Mouse (Mus musculus) hindbrain, embryonic 15.5 days (tissue): ENCODE results near the gene Nhlrc4. TPM values are rescaled to one million over a fixed set of nuclear protein-coding genes. Genes with fewer than 3 reads are reported as not detected.

Experiments used
- ATAC-seq: fragments of 200-750 bp; cut with Nextera tagmentation; 2 replicates; pipeline ENCODE4 v1.8.0; 2017; ENCODE audit warnings: low read depth, moderate number of reproducible peaks, moderate TSS enrichment; ENCODE audit not compliant: low FRiP score
- H3K27ac ChIP-seq: fragments of 300-500 bp; sonication (generic); replicated peaks from 2 replicates; pipeline ENCODE4 v1.5.1; 2015; ENCODE audit warnings: mild to moderate bottlenecking, inconsistent platforms
- H3K27me3 ChIP-seq: fragments of 300-500 bp; sonication (generic); 2 replicates; pipeline ENCODE4 v1.6.1; 2015; ENCODE audit warnings: control low read depth, inconsistent platforms
- H3K36me3 ChIP-seq: fragments of 300-500 bp; sonication (generic); 2 replicates; pipeline ENCODE4 v1.6.1; 2015; ENCODE audit warnings: control low read depth, inconsistent platforms
- H3K4me1 ChIP-seq: fragments of 300-500 bp; sonication (generic); replicated peaks from 2 replicates; pipeline ENCODE4 v1.6.1; 2015; ENCODE audit warnings: control low read depth, inconsistent platforms
- H3K4me2 ChIP-seq: fragments of 300-500 bp; sonication (generic); 2 replicates; pipeline ENCODE4 v1.6.1; 2015; ENCODE audit warnings: moderate library complexity, mild to moderate bottlenecking, inconsistent platforms
- H3K4me3 ChIP-seq: fragments of 300-500 bp; sonication (generic); 2 replicates; pipeline ENCODE4 v1.5.1; 2015; ENCODE audit warnings: mild to moderate bottlenecking, inconsistent platforms
- H3K9ac ChIP-seq: fragments of 300-500 bp; sonication (generic); 2 replicates; pipeline ENCODE4 v1.6.1; 2015; ENCODE audit warnings: inconsistent platforms
- H3K9me3 ChIP-seq: fragments of 300-500 bp; sonication (generic); 2 replicates; pipeline ENCODE4 v1.6.1; 2016; ENCODE audit warnings: control low read depth, inconsistent platforms
- WGBS: fragments of 180-500 bp; shearing (Covaris S2); methylation state at CpG from one replicate; pipeline ENCODE4 v1.1.7; 2015; 5-methylcytosine and 5-hydroxymethylcytosine counted together
- polyA plus RNA-seq: library from polyadenylated mRNA; unstranded; fragments of >200 nt; fragmentation: Nextera tagmentation; extraction: Ambion mirVana; gene quantifications from 2 replicates; pipeline ENCODE4 v1.2.1, GENCODE M21; 2015

Gene Nhlrc4
- polyA plus RNA-seq, result 0.30 and 0.91 TPM in 2 replicates

DNA sequence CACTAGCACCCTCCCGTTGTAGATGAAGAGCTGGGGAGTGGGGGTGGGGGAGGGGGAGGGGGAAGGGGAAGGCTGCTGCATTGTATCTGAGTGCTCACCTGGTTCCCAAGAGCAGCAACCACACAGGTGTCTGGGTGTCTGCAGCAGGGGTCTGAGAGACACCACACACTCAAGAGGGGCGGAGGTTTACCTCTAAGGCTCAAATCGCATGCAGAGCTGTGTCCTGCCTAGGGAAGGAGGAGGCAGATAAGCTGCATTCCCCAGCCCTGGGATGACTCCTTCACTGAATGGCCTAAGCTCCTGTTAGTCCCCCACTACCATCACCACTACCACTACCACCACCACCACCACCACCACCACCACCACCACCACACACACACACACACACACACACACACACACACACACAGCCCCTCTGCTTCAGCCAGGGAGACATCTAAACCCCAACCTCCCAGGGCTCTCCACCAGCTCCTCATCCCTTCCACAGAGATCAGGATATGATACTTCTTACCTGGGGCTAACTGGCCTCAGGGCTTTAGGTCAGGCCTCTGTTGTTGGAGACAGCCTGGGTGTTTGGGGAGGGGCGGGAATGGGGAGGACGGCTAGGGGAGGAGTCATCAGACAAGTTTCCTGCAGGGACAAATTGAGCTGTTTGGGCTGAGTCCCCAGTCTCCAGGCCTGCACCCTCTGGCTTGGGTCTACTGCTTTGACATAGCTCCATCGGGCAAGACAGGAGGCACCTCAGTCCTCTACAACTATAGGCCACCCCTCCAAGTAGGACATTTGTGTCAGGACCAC, at the start of gene Nhlrc4, which contains the start of gene Pigq:
Gene Nhlrc4, minus strand, starts transcription at position 596 of the 798 bp plus-strand sequence.
Gene Pigq, minus strand, starts transcription at position 571 of the 798 bp plus-strand sequence.
- Histone ChIP-seq H3K9me3 (no peaks in the 10 kb centered on the region), H3K4me3 (no peak within 1 kb of the TSS), H3K27ac (no peak within 1 kb of the TSS), H3K36me3 (no peaks in the 10 kb centered on the region), H3K4me1 (peaks cover 21% of the 10 kb centered on the region), H3K27me3 (no peaks in the 10 kb centered on the region), H3K4me2 (no peak within 1 kb of the TSS), H3K9ac (no peak within 1 kb of the TSS)
- ATAC-seq, result no peak
- 60% methylated on average over 6 of the region's 6 CpGs for WGBS

DNA sequence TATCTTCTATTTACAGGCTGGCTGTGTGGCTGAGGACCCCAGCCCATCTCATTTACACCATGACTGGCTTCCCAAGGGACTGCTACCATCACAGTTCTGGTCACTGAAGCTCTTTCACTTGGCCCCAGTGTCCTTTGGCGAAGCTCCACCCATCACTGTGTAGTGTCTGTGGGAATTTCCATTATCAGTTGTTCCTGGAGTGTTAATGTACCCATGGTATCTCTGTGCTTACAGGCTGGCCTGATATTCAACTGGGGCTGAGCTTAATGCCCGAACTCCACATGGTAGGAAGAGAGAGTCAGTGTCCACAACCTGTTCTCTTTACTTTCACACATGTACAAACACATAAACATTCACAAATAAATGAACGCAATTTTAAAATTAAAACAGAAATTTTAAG, 48.7 kb upstream of the Nhlrc4 start:
- no peak overlapping the region for H3K9ac ChIP-seq
- ATAC-seq, result no peak
- no peaks in the 10 kb centered on the region for H3K4me1 ChIP-seq
- no peaks in the 10 kb centered on the region for H3K9me3 ChIP-seq
- no peak overlapping the region for H3K4me2 ChIP-seq
- H3K27me3 ChIP-seq, result no peaks in the 10 kb centered on the region
- H3K27ac ChIP-seq, result no peak overlapping the region
- over 99% methylated on average over 3 of the region's 3 CpGs for WGBS
- H3K36me3 ChIP-seq, result peaks cover 69% of the 10 kb centered on the region
- no peak overlapping the region for H3K4me3 ChIP-seq

DNA sequence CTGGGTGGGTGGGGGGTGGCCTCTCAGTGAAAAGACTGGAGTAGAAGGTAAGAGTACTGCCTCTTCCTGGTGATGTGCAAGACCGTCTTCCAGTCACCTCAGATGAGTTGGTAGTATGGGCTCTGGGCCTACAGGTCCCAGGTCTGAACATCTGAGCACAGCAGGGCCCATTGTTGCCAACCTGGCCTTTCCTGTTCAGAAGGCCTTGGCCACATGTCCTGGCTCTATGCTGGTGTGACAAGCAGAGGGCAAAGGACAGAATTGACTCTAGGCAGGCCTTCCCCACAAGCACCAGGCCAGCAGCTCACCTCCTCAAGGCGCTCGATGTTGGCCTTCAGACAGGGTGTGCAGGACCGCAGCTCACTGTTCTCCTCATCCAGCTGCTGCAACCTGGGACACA, 47.5 kb upstream of the Nhlrc4 start:
- Histone ChIP-seq H3K9me3 (no peaks in the 10 kb centered on the region), H3K4me3 (no peak overlapping the region), H3K27me3 (no peaks in the 10 kb centered on the region), H3K9ac (no peak overlapping the region), H3K4me1 (no peaks in the 10 kb centered on the region), H3K27ac (no peak overlapping the region), H3K4me2 (no peak overlapping the region), H3K36me3 (peaks cover 58% of the 10 kb centered on the region)
- WGBS, result 97% methylated on average over 4 of the region's 4 CpGs
- no peak for ATAC-seq

DNA sequence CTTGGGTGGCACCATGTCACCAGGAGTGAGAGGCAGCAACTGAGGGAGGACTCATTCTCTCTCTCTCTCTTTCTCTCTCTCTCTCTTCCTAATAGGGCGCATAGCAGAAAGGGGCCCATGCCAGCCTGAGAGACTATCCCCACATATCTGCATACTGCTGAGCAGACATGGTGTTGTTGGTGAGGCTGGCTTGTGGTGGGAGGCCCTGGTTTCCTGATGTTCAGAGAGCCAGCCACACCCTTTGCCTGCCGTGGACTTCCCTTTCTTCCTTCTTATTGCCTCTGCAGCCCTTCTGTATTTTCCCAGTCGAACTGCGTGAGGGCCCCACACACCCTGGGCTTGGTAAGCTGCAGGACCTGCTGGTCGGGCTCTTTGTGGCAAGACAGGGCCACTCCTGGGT, 45.6 kb upstream of the Nhlrc4 start:
- no peak overlapping the region for H3K4me3 ChIP-seq
- no peak for ATAC-seq
- no peak overlapping the region for H3K4me2 ChIP-seq
- peaks cover 52% of the 10 kb centered on the region for H3K36me3 ChIP-seq
- no peaks in the 10 kb centered on the region for H3K27me3 ChIP-seq
- H3K9ac ChIP-seq, result no peak overlapping the region
- WGBS, result 97% methylated on average over 5 of the region's 5 CpGs
- H3K4me1 ChIP-seq, result peaks cover 3% of the 10 kb centered on the region; the same call in 1 of the 2 replicates
- no peaks in the 10 kb centered on the region for H3K9me3 ChIP-seq
- H3K27ac ChIP-seq, result no peak overlapping the region

DNA sequence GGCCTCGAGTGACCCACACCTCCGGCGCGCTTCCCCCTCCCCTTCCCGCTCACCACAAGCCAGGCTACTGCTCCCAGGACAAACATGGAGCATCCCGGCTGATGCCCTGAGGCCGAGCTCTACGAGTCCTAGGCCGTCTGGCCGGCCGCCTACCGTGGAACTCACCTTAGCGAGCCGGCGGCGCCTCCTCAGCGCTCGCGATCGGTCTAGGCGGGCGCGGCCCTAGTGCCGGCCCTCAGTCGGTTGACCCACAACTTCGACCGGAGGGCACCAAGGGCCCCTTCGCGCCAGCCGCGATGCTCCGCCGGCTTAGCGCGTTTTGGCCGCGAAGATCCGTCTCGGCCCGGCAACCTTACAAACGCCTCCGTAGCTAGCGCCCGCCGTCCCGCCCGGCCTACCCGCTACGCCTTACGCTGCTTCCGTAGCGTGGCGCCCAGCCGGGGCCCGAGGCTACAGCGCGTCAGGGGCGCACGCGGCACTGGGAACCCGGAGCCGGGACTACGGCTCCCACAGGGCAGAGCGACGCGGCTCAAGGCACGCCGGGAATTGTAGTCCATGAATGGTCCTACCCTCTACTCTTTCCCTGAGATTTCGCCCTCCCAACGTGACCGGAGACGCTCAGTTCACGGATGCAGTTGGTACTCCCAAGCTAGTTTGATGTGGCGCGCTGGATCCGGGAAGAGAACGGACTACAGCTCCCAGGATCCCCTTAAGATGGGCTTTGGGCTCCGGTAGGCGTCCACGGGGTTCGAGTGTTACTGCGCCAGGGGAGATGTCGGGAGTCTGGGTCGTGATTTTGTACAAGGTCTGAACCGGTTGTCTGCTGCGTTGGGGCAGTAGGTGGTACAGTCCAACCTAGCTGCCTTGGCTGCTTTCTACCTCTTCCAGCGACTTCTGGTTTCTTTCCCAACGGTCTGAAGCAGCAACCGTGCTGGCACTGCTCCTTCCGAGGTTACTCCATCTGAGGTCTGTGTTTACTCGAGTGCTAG, 40.8 kb upstream of the Nhlrc4 start, which contains the start of gene Capn15:
Gene Capn15, minus strand, starts transcription at position 491 of the 989 bp plus-strand sequence.
- peak within 1 kb of the TSS; percentile 88 for H3K27ac ChIP-seq
- H3K9me3 ChIP-seq, result no peaks in the 10 kb centered on the region
- H3K4me3 ChIP-seq, result peak within 1 kb of the TSS; percentile 77
- H3K9ac ChIP-seq, result peak within 1 kb of the TSS; percentile 58
- peaks cover 37% of the 10 kb centered on the region for H3K4me1 ChIP-seq
- peaks cover 11% of the 10 kb centered on the region for H3K36me3 ChIP-seq
- ATAC-seq, result peak; percentile 99
- H3K27me3 ChIP-seq, result no peaks in the 10 kb centered on the region
- peak within 1 kb of the TSS; percentile 82 for H3K4me2 ChIP-seq
- under 1% methylated on average over 91 of the region's 91 CpGs for WGBS

DNA sequence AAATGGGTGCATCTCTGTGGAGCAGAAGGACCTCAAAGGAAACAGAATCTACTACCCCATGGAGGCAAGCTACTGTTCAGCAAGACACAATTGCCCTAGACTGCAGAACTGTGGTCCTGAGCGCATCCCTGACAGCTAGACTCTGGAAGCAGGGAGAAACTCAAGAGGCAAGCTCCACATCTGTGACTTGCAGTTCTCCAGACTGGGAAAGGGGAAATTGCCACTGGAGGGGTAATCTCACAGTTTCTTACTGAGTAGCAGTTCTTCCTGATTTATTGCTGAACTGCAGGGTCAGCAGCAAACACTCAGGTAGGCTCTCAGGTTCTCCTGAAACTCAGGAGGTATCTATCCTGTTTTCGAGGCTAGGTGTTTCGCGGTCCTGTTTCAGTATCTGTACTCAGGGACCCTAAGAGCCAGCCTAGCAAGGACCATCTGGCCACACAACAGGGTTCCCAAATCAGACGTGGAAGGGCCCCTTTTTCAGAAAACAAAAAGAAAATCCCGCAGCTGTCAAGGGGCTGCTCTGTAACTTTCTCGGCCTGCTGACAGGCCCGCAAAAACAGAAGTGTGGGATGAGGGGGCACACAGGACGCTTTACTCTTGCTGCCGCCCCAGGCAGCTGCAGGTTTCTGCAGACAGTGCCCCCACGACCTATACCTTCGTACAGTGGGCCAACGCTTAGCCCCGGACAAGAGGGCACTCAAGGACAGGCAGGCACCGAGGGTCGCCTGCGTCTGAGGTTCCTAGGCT, 40.0 kb upstream of the Nhlrc4 start:
- H3K36me3 ChIP-seq, result peaks cover 3% of the 10 kb centered on the region
- WGBS, result 13% methylated on average over 17 of the region's 17 CpGs
- H3K4me3 ChIP-seq, result peak overlapping the region; percentile 77
- peak overlapping the region; percentile 82 for H3K4me2 ChIP-seq
- peak overlapping the region; percentile 88 for H3K27ac ChIP-seq
- peaks cover 37% of the 10 kb centered on the region for H3K4me1 ChIP-seq
- H3K27me3 ChIP-seq, result no peaks in the 10 kb centered on the region
- no peak for ATAC-seq
- peak overlapping the region; percentile 58 for H3K9ac ChIP-seq
- H3K9me3 ChIP-seq, result no peaks in the 10 kb centered on the region

DNA sequence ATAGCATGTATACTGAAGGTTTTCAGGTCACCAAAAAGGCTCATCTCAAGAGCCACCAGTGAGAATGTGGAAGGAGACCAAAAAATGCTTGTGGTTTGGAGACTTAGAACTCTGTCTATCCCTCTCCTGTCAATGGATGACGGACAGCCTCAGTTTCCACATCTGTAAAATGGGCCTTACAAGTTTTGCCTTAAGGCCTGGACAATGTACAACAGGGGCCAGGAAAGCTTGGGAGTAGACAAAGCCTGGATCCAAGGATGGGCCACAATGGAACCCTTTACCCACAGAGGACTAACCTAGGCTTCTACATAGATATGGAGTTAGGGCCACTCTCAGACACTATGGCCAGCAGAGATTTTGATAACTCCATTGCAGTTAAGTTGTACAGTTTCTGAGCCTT, 39.3 kb upstream of the Nhlrc4 start:
- 100% methylated on average over 1 of the region's 1 CpGs for WGBS
- peak overlapping the region; percentile 77 for H3K4me3 ChIP-seq
- no peak for ATAC-seq
- H3K27me3 ChIP-seq, result no peaks in the 10 kb centered on the region
- peak overlapping the region; percentile 58; the same call in 1 of the 2 replicates for H3K9ac ChIP-seq
- H3K4me2 ChIP-seq, result peak overlapping the region; percentile 82
- peaks cover 37% of the 10 kb centered on the region for H3K4me1 ChIP-seq
- H3K27ac ChIP-seq, result peak overlapping the region; percentile 88; the same call in 1 of the 2 replicates
- H3K9me3 ChIP-seq, result no peaks in the 10 kb centered on the region
- H3K36me3 ChIP-seq, result no peaks in the 10 kb centered on the region

DNA sequence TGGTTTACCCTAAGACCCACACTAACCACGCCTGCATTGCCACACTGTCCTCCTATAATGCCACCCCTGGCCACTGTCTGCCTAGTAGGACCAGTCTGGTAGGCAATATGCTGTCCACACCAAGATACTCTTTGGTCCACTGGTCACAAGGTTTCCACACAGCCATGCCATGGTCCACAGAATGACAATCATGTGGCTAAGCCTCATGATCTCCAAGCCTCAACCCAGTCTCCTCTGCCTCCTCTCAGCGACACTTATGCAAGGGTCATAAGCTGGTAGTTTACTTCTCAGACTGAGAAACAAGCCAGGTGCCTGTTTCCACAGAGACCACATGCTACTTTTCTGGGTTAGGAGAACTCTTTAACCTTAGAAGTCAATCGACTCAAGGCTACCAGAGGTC, 38.2 kb upstream of the Nhlrc4 start:
- peaks cover 37% of the 10 kb centered on the region for H3K4me1 ChIP-seq
- no peak overlapping the region for H3K9ac ChIP-seq
- H3K36me3 ChIP-seq, result no peaks in the 10 kb centered on the region
- no peak overlapping the region for H3K27ac ChIP-seq
- 97% methylated on average over 3 of the region's 3 CpGs for WGBS
- H3K4me3 ChIP-seq, result no peak overlapping the region
- no peak for ATAC-seq
- no peak overlapping the region for H3K4me2 ChIP-seq
- no peaks in the 10 kb centered on the region for H3K9me3 ChIP-seq
- no peaks in the 10 kb centered on the region for H3K27me3 ChIP-seq

DNA sequence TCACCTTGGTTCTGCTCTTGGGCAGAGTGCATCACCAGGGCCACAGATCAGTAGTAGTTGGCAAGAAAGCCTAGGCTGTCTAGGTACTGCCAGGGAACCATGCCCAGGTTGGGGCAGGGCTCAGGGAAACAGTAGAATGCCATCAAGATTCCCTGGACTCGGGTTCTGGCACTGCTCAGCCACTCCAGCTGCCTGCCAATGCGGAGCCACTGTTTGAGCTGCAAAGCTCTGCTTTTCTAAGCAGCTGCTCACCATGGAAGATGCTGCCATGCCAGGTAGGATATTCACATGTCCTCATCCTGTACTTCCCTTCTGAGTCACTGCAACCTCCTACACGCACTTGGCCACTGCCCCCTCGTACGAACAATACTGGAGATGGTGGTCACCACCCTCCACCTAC, 36.1 kb upstream of the Nhlrc4 start:
- H3K36me3 ChIP-seq, result no peaks in the 10 kb centered on the region
- WGBS, result 86% methylated on average over 5 of the region's 5 CpGs
- ATAC-seq, result no peak

DNA sequence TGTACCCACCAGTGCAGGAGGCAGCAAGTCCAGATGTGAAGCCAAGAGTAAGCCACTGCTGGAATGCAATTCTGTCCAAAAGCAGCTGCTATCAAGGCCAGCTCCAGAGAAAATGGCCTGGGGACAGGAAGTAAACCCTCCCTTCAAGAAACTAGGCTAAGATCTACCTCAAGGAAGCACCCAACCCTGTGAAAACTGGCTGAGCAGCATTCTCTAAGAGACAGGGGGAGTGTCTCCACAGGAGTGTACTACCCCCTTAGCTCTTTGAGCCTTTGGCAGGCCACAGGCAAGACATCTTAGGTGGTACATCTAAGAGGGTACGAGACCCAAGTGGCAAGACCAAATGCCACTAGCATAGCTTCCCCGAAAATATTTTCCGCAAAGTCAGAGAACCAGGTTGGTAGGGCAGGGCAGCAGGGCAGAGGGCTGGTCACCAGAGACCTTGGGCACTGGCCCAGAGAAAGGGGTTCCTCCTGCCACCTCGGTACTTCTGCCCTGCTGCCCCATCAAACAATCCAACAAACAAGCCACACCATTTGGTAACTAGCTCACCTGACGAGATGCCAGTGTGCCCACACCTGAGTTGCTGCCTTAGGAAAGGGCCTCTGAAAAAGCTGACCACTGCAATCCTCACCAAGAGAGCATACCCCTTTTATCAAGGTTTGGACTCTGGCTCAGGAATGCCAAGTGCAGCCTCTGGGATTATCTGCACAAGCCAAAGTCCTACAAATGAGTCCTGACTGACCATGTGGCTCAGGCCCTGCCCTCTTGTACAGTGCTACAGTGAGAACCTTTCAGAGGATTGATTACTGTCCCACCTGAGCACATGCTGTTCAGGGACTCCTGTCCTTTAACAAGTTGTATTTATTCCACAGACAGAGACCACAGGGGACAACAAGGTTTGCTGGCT, 35.3 kb upstream of the Nhlrc4 start:
- WGBS, result 92% methylated on average over 5 of the region's 5 CpGs
- Histone ChIP-seq H3K4me1 (peaks cover 34% of the 10 kb centered on the region), H3K4me2 (no peak overlapping the region), H3K36me3 (no peaks in the 10 kb centered on the region), H3K9me3 (no peaks in the 10 kb centered on the region), H3K27ac (no peak overlapping the region), H3K9ac (no peak overlapping the region), H3K4me3 (no peak overlapping the region), H3K27me3 (no peaks in the 10 kb centered on the region)
- ATAC-seq, result no peak

More for the DNA sequence above, 36.1 kb upstream of the Nhlrc4 start:
- Histone ChIP-seq H3K27ac (no peak overlapping the region), H3K4me3 (no peak overlapping the region), H3K9ac (no peak overlapping the region), H3K9me3 (no peaks in the 10 kb centered on the region), H3K4me2 (no peak overlapping the region), H3K27me3 (no peaks in the 10 kb centered on the region), H3K4me1 (peaks cover 34% of the 10 kb centered on the region)
